Mouse (Mus musculus) intestine, embryonic 15.5 days (tissue): Measurements from ENCODE around the gene Susd6. TPM values are rescaled to one million over a fixed set of nuclear protein-coding genes. Genes with fewer than 3 reads are reported as not detected.

Source experiments
- ATAC-seq: fragments of 200-750 bp; cut with Nextera tagmentation; 2 replicates; pipeline ENCODE4 v1.8.0; 2017; ENCODE audit warnings: moderate TSS enrichment, moderate library complexity
- H3K27ac ChIP-seq: fragments of 300-500 bp; sonication (generic); 2 replicates; pipeline ENCODE4 v1.5.1; 2015; ENCODE audit warnings: mild to moderate bottlenecking, inconsistent platforms
- H3K27me3 ChIP-seq: fragments of 300-500 bp; sonication (generic); replicated peaks from 2 replicates; pipeline ENCODE4 v1.6.1; 2015; ENCODE audit warnings: inconsistent platforms
- H3K36me3 ChIP-seq: fragments of 300-500 bp; sonication (generic); 2 replicates; pipeline ENCODE4 v1.6.1; 2015; ENCODE audit warnings: inconsistent platforms
- H3K4me1 ChIP-seq: fragments of 300-500 bp; sonication (generic); replicated peaks from 2 replicates; pipeline ENCODE4 v1.6.1; 2015; ENCODE audit warnings: inconsistent platforms
- H3K4me2 ChIP-seq: fragments of 300-500 bp; sonication (generic); replicated peaks from 2 replicates; pipeline ENCODE4 v1.6.1; 2015; ENCODE audit warnings: mild to moderate bottlenecking, inconsistent platforms
- H3K4me3 ChIP-seq: fragments of 300-500 bp; sonication (generic); replicated peaks from 2 replicates; pipeline ENCODE4 v1.5.1; 2015; ENCODE audit warnings: inconsistent platforms
- H3K9ac ChIP-seq: fragments of 300-500 bp; sonication (generic); 2 replicates; pipeline ENCODE4 v1.6.1; 2015; ENCODE audit warnings: inconsistent platforms
- H3K9me3 ChIP-seq: fragments of 300-500 bp; sonication (generic); 2 replicates; pipeline ENCODE4 v1.6.1; 2016; ENCODE audit warnings: inconsistent platforms
- WGBS: fragments of 180-500 bp; shearing (Covaris S2); methylation state at CpG from one replicate; pipeline ENCODE4 v1.1.7; 2015; 5-methylcytosine and 5-hydroxymethylcytosine counted together
- polyA plus RNA-seq: library from polyadenylated mRNA; unstranded; fragments of >200 nt; fragmentation: Nextera tagmentation; extraction: Ambion mirVana; gene quantifications from 2 replicates; pipeline ENCODE4 v1.2.1, GENCODE M21; 2015

The Susd6 gene
- polyA plus RNA-seq, 1 experiment from 2014 or later = 18.7 TPM

DNA sequence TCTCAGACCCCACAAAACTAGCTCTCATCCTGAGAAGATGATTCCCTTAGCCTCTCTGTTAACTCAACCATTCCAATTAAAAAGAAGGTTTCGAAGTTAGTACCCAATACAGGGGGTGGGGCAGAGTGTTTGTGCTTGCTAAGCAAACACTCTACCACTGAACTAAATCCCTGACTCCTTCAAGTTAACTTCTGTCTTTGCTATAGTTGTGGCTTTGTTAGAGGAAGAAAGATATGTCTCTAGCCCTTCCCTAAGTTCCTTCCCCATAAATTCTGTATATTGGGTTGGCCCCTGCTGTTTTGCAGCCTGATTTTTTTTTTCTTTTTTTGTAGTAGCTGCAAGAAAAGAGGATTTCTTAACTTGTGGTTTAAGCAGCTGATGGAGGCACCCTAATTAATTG, 61.7 kb downstream of the Susd6 start:
- peaks cover 4% of the 10 kb centered on the region; the same call in 1 of the 2 replicates for H3K4me1 ChIP-seq
- ATAC-seq = no peak
- H3K4me3 ChIP-seq = no peak overlapping the region
- no peak overlapping the region for H3K4me2 ChIP-seq
- 87% methylated on average over 1 of the region's 1 CpGs for WGBS
- no peaks in the 10 kb centered on the region for H3K36me3 ChIP-seq
- H3K9ac ChIP-seq = no peak overlapping the region
- H3K27ac ChIP-seq = no peak overlapping the region
- no peaks in the 10 kb centered on the region for H3K9me3 ChIP-seq
- H3K27me3 ChIP-seq = no peaks in the 10 kb centered on the region

DNA sequence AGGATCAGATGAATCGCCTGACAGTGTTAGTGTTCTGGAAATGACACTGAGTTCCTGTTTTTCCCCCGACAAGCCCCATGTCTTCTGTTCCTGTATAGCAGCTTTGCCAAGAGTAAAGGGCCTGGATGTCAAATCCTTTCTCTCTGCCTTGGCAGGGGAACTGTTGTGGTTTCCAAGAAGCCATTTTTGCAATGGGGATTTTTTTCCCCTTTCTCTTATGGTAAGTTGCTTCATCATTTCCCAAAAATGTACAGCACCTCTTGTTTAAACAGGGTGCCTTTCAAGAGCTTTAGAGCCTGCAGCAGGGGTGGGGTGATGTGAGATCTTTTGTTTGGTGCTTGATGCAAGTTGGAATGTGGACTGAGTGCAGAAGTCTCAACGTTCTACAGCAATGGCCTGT, 63.4 kb downstream of the Susd6 start:
- Histone ChIP-seq H3K4me3 (no peak overlapping the region), H3K9ac (no peak overlapping the region), H3K9me3 (no peaks in the 10 kb centered on the region), H3K27me3 (no peaks in the 10 kb centered on the region), H3K36me3 (no peaks in the 10 kb centered on the region), H3K4me1 (peaks cover 4% of the 10 kb centered on the region; the same call in 1 of the 2 replicates), H3K27ac (peak overlapping the region; percentile 29; the same call in 1 of the 2 replicates), H3K4me2 (no peak overlapping the region)
- ATAC-seq = no peak
- WGBS = 45% methylated on average over 3 of the region's 3 CpGs

- H3K9ac ChIP-seq = no peak overlapping the region
- no peaks in the 10 kb centered on the region for H3K27me3 ChIP-seq
- H3K9me3 ChIP-seq = no peaks in the 10 kb centered on the region
- 92% methylated on average over 4 of the region's 4 CpGs for whole genome bisulfite sequencing
- H3K4me1 ChIP-seq = peaks cover 4% of the 10 kb centered on the region; the same call in 1 of the 2 replicates
- no peak overlapping the region for H3K27ac ChIP-seq
- no peaks in the 10 kb centered on the region for H3K36me3 ChIP-seq
- no peak overlapping the region for H3K4me3 ChIP-seq
- ATAC-seq = no peak
- H3K4me2 ChIP-seq = no peak overlapping the region
Measured at GRCm38 (mm10) chr12:80854671-80855070, 64.4 kb downstream of the Susd6 start.

GRCm38 (mm10) chr12:80855100-80855499, 64.8 kb downstream of the Susd6 start:
- no peak overlapping the region for H3K4me2 ChIP-seq
- peaks cover 4% of the 10 kb centered on the region; the same call in 1 of the 2 replicates for H3K4me1 ChIP-seq
- H3K27ac ChIP-seq = no peak overlapping the region
- no peaks in the 10 kb centered on the region for H3K36me3 ChIP-seq
- no peaks in the 10 kb centered on the region for H3K27me3 ChIP-seq
- no peak overlapping the region for H3K4me3 ChIP-seq
- no peaks in the 10 kb centered on the region for H3K9me3 ChIP-seq
- WGBS = 84% methylated on average over 2 of the region's 2 CpGs
- H3K9ac ChIP-seq = no peak overlapping the region
- ATAC-seq = no peak

DNA sequence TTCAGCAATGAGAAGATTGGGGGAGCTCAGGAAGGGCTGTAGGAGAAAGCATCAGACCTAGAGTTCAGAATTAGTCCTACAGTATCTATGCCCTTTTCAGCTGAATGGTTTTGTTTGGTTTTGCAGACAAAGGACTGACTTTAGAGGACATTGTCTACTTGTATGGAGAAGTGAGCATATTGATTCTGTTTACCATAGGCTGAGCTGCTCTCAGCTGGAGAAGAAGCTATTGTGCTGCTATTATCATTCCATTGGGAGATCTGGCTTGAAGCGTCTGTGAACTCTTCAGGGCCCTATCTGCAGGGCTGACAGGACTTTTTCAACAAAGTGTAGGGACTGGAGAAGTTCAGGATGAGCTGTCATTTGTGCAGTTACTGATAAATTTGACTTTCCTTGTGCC, 65.3 kb downstream of the Susd6 start:
- Histone ChIP-seq H3K4me1 (peaks cover 4% of the 10 kb centered on the region; the same call in 1 of the 2 replicates), H3K27me3 (no peaks in the 10 kb centered on the region), H3K9ac (no peak overlapping the region), H3K36me3 (no peaks in the 10 kb centered on the region), H3K4me3 (no peak overlapping the region), H3K4me2 (no peak overlapping the region), H3K9me3 (no peaks in the 10 kb centered on the region), H3K27ac (no peak overlapping the region)
- ATAC-seq = no peak
- 41% methylated on average over 1 of the region's 1 CpGs for WGBS

GRCm38 (mm10) chr12:80857636-80858293, 67.5 kb downstream of the Susd6 start:
- Histone ChIP-seq H3K27me3 (no peaks in the 10 kb centered on the region), H3K4me1 (peaks cover 9% of the 10 kb centered on the region), H3K4me3 (no peak overlapping the region), H3K27ac (no peak overlapping the region), H3K9ac (no peak overlapping the region), H3K4me2 (no peak overlapping the region), H3K36me3 (no peaks in the 10 kb centered on the region), H3K9me3 (no peaks in the 10 kb centered on the region)
- WGBS = 87% methylated on average over 3 of the region's 3 CpGs
- ATAC-seq = no peak

- Histone ChIP-seq H3K4me2 (no peak overlapping the region), H3K9ac (no peak overlapping the region), H3K36me3 (no peaks in the 10 kb centered on the region), H3K4me1 (peaks cover 11% of the 10 kb centered on the region), H3K9me3 (no peaks in the 10 kb centered on the region), H3K27me3 (no peaks in the 10 kb centered on the region), H3K4me3 (no peak overlapping the region), H3K27ac (no peak overlapping the region)
- WGBS = 83% methylated on average over 2 of the region's 2 CpGs
- no peak for ATAC-seq
Measured at GRCm38 (mm10) chr12:80858307-80858706, 68.0 kb downstream of the Susd6 start.

DNA sequence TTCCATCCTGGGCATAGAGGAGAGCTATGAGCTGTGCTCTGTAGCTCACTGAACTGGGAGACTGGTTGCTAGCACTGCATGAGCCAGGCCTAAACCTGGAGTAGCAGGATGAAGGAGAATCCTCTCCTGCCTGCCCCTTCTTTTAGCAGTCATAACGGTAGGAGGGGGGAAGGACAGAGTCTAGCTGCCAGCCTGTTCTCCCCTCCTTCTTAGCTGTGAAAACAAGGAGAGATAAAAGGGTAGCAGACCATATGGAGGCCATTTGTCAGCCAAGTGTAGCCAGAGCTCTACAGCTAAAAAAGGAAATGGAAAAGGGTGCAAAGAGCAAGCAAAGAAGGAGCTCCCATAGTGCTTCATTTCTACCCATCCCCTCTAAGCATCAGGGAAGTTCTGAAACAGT, 71.6 kb downstream of the Susd6 start:
- Histone ChIP-seq H3K36me3 (no peaks in the 10 kb centered on the region), H3K9ac (no peak overlapping the region), H3K9me3 (no peaks in the 10 kb centered on the region), H3K4me3 (no peak overlapping the region), H3K27me3 (no peaks in the 10 kb centered on the region), H3K4me1 (peaks cover 8% of the 10 kb centered on the region), H3K27ac (no peak overlapping the region), H3K4me2 (no peak overlapping the region)
- ATAC-seq = no peak
- WGBS = 13% methylated on average over 1 of the region's 1 CpGs

GRCm38 (mm10) chr12:80863370-80863769, 73.1 kb downstream of the Susd6 start:
- H3K27me3 ChIP-seq = no peaks in the 10 kb centered on the region
- H3K4me3 ChIP-seq = no peak overlapping the region
- H3K4me2 ChIP-seq = no peak overlapping the region
- H3K4me1 ChIP-seq = peaks cover 8% of the 10 kb centered on the region
- no peaks in the 10 kb centered on the region for H3K36me3 ChIP-seq
- no peaks in the 10 kb centered on the region for H3K9me3 ChIP-seq
- WGBS = 80% methylated on average over 2 of the region's 2 CpGs
- no peak overlapping the region for H3K27ac ChIP-seq
- H3K9ac ChIP-seq = no peak overlapping the region
- no peak for ATAC-seq

DNA sequence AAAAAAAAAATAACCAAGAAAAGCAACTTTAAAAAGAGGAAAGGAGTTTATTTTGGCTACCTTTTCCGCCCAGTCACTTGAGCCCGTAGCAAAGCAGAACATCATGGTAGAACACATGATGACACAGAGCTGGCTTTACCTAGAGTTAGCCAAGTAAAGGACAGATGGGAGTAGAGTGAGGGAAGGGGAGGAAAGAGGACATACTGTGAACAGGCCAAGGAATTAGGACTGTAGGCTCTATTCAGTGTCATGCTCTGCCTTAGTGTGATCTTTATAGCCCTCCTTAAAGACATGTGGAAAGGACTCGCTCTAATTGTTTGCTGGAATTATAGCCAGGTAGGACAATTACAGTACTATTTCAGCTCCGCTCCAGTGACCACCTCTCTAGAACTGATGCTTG, 74.9 kb downstream of the Susd6 start:
- Histone ChIP-seq H3K27me3 (no peaks in the 10 kb centered on the region), H3K4me3 (no peak overlapping the region), H3K4me1 (peaks cover 8% of the 10 kb centered on the region), H3K9me3 (no peaks in the 10 kb centered on the region), H3K36me3 (0 out of 2 replicates have a peak, but pooled peaks cover 3% of the 10 kb centered on the region), H3K27ac (no peak overlapping the region), H3K9ac (no peak overlapping the region), H3K4me2 (no peak overlapping the region)
- 91% methylated on average over 4 of the region's 4 CpGs for WGBS
- ATAC-seq = no peak

- H3K4me3 ChIP-seq = no peak overlapping the region
- H3K4me2 ChIP-seq = no peak overlapping the region
- ATAC-seq = no peak
- no peak overlapping the region for H3K27ac ChIP-seq
- H3K36me3 ChIP-seq = 0 out of 2 replicates have a peak, but pooled peaks cover 3% of the 10 kb centered on the region
- no peaks in the 10 kb centered on the region for H3K9me3 ChIP-seq
- no peaks in the 10 kb centered on the region for H3K27me3 ChIP-seq
- H3K9ac ChIP-seq = no peak overlapping the region
- peaks cover 8% of the 10 kb centered on the region for H3K4me1 ChIP-seq
- 79% methylated on average over 2 of the region's 2 CpGs for WGBS
Measured at GRCm38 (mm10) chr12:80866023-80866422, 75.7 kb downstream of the Susd6 start.

DNA sequence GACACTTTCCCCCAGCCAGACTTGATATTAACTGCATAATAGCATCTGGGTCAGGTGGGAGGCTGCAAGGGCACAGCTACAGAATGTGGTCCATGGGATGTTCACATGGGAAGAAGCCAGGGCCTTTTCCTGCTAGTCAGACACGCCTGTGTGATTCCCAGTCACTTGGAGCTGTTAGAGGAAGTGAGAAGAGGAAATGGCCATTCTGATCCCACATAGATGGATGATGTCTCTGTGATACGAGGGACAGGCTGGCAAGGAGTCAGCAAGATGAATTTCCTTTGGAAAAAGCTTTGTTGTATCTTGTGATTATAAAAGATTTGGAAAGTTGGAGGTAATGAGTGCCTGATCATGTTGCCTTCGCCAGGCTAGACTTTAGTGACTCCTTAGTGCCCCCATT, 76.8 kb downstream of the Susd6 start:
- no peak for ATAC-seq
- H3K27ac ChIP-seq = no peak overlapping the region
- H3K36me3 ChIP-seq = 0 out of 2 replicates have a peak, but pooled peaks cover 3% of the 10 kb centered on the region
- no peaks in the 10 kb centered on the region for H3K27me3 ChIP-seq
- H3K9me3 ChIP-seq = no peaks in the 10 kb centered on the region
- H3K4me2 ChIP-seq = no peak overlapping the region
- WGBS = 80% methylated on average over 3 of the region's 3 CpGs
- H3K9ac ChIP-seq = no peak overlapping the region
- H3K4me3 ChIP-seq = no peak overlapping the region
- H3K4me1 ChIP-seq = peaks cover 3% of the 10 kb centered on the region; the same call in 1 of the 2 replicates

- Histone ChIP-seq H3K4me1 (no peaks in the 10 kb centered on the region), H3K27ac (no peak overlapping the region), H3K9ac (no peak overlapping the region), H3K9me3 (no peaks in the 10 kb centered on the region), H3K4me2 (no peak overlapping the region), H3K27me3 (no peaks in the 10 kb centered on the region), H3K4me3 (no peak overlapping the region), H3K36me3 (0 out of 2 replicates have a peak, but pooled peaks cover 3% of the 10 kb centered on the region)
- 85% methylated on average over 7 of the region's 7 CpGs for WGBS
- ATAC-seq = no peak
Measured at GRCm38 (mm10) chr12:80868401-80868800, 78.1 kb downstream of the Susd6 start.
